Mouse (Mus musculus) layer of hippocampus, adult 2 months (tissue): ENCODE measurements at regions not wholly inside any gene's neighbourhood (a gene's known extent, or its start where the extent isn't known, plus 50 kb on each side); places are given as distances from the start of the nearest gene placed in this dataset.
"Not testable (repeated sequence)": the region's sequence is repeated elsewhere in the genome, so short reads cannot be mapped to it uniquely, and the experiment has no call there.

Source experiments
- DNase-seq, 2 experiments: peaks; one replicate each; pipeline ENCODE4 v3.0.0; 2022; ENCODE audit warnings: low spot score in 2 of 2
- H3K27ac ChIP-seq: fragments of 200-600 bp; 2 replicates; pipeline ENCODE4 v1.8.1; 2022
- H3K4me3 ChIP-seq: fragments of 200-600 bp; 2 replicates; pipeline ENCODE4 v1.8.1; 2022; ENCODE audit warnings: mild to moderate bottlenecking
- CTCF ChIP-seq: fragments of 200-600 bp; conservative IDR thresholded peaks from 2 replicates; pipeline ENCODE4 v1.8.1; 2022; ENCODE audit warnings: antibody characterized with exemption, mild to moderate bottlenecking, moderate library complexity

GRCm38 (mm10) chr16:29909923-29910465 lies 154.2 kb upstream of the Hes1 start:
- DNase-seq, result no peak
- Histone ChIP-seq H3K27ac (no peak overlapping the region), H3K4me3 (no peak overlapping the region)
- no peak for TF ChIP-seq CTCF

- no peak for DNase-seq
- Histone ChIP-seq H3K27ac (no peak overlapping the region), H3K4me3 (no peak overlapping the region)
- no peak for TF ChIP-seq CTCF
Observed at GRCm38 (mm10) chr16:29911164-29911571, 153.0 kb upstream of the Hes1 start.

GRCm38 (mm10) chr16:29913357-29914010 lies 150.7 kb upstream of the Hes1 start:
- DNase-seq, result no peak
- no peak overlapping the region for H3K4me3 ChIP-seq
- H3K27ac ChIP-seq, result no peak overlapping the region
- no peak for TF ChIP-seq CTCF

- Histone ChIP-seq H3K4me3 (no peak overlapping the region), H3K27ac (no peak overlapping the region)
- no peak for TF ChIP-seq CTCF
- DNase-seq, result peak; percentile 31 to 34
Observed at GRCm38 (mm10) chr16:29915346-29915745, 148.8 kb upstream of the Hes1 start.

- TF ChIP-seq CTCF, result no peak
- no peak for DNase-seq
- Histone ChIP-seq H3K4me3 (no peak overlapping the region), H3K27ac (no peak overlapping the region)
Observed at GRCm38 (mm10) chr16:29917989-29918388, 146.2 kb upstream of the Hes1 start.

- no peak for TF ChIP-seq CTCF
- no peak for DNase-seq
- no peak overlapping the region for H3K27ac ChIP-seq
- no peak overlapping the region for H3K4me3 ChIP-seq
Observed at GRCm38 (mm10) chr16:29918396-29918795, 145.8 kb upstream of the Hes1 start.

GRCm38 (mm10) chr16:29920940-29921339 lies 143.2 kb upstream of the Hes1 start:
- Histone ChIP-seq H3K4me3 (no peak overlapping the region), H3K27ac (no peak overlapping the region)
- DNase-seq, result no peak
- TF ChIP-seq CTCF, result no peak

GRCm38 (mm10) chr16:29921385-29921784 lies 142.8 kb upstream of the Hes1 start:
- TF ChIP-seq CTCF, result no peak
- DNase-seq, result no peak
- H3K27ac ChIP-seq, result no peak overlapping the region
- no peak overlapping the region for H3K4me3 ChIP-seq

GRCm38 (mm10) chr16:29927276-29927675 lies 136.9 kb upstream of the Hes1 start:
- H3K27ac ChIP-seq, DNase-seq, H3K4me3 ChIP-seq: not testable (repeated sequence)

- DNase-seq, result no peak
- H3K27ac ChIP-seq, result no peak overlapping the region
- TF ChIP-seq CTCF, result no peak
- H3K4me3 ChIP-seq, result no peak overlapping the region
Observed at GRCm38 (mm10) chr16:29928291-29928690, 135.9 kb upstream of the Hes1 start.

GRCm38 (mm10) chr16:29931746-29932351 lies 132.3 kb upstream of the Hes1 start:
- no peak for TF ChIP-seq CTCF
- DNase-seq, result no peak
- no peak overlapping the region for H3K27ac ChIP-seq
- no peak overlapping the region for H3K4me3 ChIP-seq

GRCm38 (mm10) chr16:29934649-29935048 lies 129.5 kb upstream of the Hes1 start:
- H3K4me3 ChIP-seq, result no peak overlapping the region
- no peak overlapping the region for H3K27ac ChIP-seq
- DNase-seq, result no peak
- no peak for TF ChIP-seq CTCF

- no peak for TF ChIP-seq CTCF
- DNase-seq, result no peak
- no peak overlapping the region for H3K27ac ChIP-seq
- no peak overlapping the region for H3K4me3 ChIP-seq
Observed at GRCm38 (mm10) chr16:29938700-29939099, 125.5 kb upstream of the Hes1 start.

- Histone ChIP-seq H3K27ac (no peak overlapping the region), H3K4me3 (no peak overlapping the region)
- no peak for DNase-seq
- no peak for TF ChIP-seq CTCF
Observed at GRCm38 (mm10) chr16:29939331-29939850, 124.8 kb upstream of the Hes1 start.
